Mouse (Mus musculus): ENCODE results near the gene Rab20.

GRCm38 (mm10) chr8:11415089-11415488, 63.4 kb downstream of the Rab20 start:
- TF ChIP-seq CTCF (IDR thresholded peaks at IDR 0.05; ENCODE audit: low read depth, low read length): no peak
- TF ChIP-seq POLR2A (IDR thresholded peaks at IDR 0.05; ENCODE audit: borderline replicate concordance, low read depth, low read length): no peak
